Mouse (Mus musculus) c-Kit-positive CD71-negative TER-119-negative erythroid progenitor cells, embryonic 14.5 days (primary cell): ENCODE results near the gene Pawr.
"Not testable (repeated sequence)": the region's sequence is repeated elsewhere in the genome, so short reads cannot be mapped to it uniquely, and the experiment has no call there.

Source experiments
- DNase-seq: peaks from one replicate; pipeline ENCODE4 v3.0.0-alpha.2; 2013; ENCODE audit warnings: low read depth

Pawr gene

GRCm38 (mm10) chr10:108391370-108391902 lies 59.5 kb downstream of the Pawr start:
- no peak for DNase-seq

- no peak for DNase-seq
Observed at GRCm38 (mm10) chr10:108392151-108392550, 60.2 kb downstream of the Pawr start.

DNA sequence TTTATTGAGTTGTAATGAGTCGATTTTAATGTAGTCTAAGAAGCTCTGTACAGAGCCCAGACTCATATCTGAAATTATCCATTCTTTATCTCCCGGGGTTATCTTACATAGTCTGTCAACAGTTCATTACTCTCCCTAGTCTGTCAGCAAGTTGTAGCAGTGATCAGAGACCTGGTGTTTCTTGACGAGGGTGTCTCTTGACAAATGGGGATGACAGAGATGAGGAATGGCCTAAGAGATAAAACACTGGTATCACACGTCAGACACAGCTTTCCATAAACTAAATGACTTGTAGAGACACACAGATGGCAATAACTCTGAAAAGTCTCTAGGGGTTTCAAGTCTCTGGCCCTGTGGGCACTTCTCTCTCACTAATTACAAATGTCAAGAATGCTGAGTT lies 62.4 kb downstream of the Pawr start:
- no peak for DNase-seq

DNA sequence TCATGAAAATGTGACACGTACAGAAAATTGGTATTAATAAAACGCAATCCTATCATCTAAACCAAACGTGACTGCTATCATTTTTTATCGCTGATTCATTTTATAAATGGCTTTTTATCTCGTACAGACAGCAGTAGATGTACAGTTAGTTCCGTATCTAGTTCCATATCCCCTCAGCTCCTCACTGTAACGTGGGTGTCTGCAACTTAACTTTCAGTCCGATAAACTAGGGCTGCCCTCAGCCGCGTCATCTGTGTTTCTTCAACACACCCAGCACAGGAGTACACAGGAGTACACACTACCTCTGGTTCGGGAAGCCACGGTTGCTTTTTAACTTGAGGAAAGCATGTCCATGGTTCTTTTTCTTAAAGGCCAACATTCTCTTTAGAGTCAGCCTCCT lies 63.3 kb downstream of the Pawr start:
- no peak for DNase-seq

GRCm38 (mm10) chr10:108395647-108396046 lies 63.7 kb downstream of the Pawr start:
- no peak for DNase-seq

DNA sequence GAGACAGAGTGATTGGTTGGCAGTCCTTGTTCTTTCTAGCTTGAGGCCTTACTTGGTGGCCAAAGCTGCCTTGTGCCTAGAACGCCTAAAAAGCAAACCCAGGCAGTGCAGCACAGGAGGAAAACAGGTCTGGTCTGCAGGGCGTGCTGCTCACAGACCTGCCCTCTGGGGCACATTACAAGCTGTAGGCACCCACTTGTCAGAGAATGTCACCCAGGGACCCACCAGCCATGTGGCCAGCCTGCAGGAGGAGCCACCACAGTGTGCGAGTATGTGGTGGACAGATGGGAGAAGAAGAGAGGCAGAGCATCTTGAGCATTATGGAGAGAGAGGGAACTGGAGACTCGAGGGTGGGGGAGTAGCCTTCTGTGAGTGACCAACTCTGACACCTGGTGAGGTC lies 70.8 kb downstream of the Pawr start:
- no peak for DNase-seq

GRCm38 (mm10) chr10:108403366-108403865 lies 71.5 kb downstream of the Pawr start:
- DNase-seq = no peak

DNA sequence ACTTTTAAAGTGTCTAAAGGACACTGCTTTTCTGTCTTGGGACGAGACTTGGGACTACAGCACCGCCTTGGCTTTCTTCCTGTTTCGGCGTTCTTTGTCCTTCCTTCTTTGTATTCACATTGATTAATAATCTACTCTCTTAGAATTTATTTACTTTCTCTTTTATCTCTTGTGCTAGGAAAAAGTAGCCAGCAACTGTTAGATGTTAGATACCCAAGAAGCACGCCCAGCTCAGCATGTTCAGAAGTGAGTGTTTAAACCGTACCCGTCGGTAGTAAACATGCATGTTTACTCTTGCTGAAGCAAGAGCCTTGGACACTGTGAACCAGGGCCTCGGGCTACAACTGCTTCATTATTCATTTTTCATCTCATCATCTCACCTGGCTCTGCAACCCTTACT lies 72.2 kb downstream of the Pawr start:
- no peak for DNase-seq

DNA sequence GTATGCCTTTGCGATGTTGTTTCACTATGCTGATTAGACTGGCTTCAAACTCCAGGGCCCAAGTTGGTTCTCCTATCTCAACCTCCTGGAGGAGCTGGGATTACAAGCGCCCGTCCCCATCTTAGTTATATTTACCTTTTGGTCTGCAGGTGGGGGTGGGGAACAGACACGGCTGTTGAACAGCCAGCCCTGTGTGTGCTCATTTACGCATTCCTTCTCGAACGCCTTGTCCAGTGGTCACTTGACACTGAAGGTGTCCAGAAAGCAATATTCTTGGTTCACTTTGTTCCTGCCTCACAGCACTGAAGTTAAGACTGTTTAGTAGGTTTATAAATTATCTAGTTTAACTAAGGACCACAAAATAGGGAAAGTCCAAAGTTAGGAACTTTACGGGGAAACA lies 73.2 kb downstream of the Pawr start:
- no peak for DNase-seq

GRCm38 (mm10) chr10:108405931-108406330 lies 74.0 kb downstream of the Pawr start:
- no peak for DNase-seq

DNA sequence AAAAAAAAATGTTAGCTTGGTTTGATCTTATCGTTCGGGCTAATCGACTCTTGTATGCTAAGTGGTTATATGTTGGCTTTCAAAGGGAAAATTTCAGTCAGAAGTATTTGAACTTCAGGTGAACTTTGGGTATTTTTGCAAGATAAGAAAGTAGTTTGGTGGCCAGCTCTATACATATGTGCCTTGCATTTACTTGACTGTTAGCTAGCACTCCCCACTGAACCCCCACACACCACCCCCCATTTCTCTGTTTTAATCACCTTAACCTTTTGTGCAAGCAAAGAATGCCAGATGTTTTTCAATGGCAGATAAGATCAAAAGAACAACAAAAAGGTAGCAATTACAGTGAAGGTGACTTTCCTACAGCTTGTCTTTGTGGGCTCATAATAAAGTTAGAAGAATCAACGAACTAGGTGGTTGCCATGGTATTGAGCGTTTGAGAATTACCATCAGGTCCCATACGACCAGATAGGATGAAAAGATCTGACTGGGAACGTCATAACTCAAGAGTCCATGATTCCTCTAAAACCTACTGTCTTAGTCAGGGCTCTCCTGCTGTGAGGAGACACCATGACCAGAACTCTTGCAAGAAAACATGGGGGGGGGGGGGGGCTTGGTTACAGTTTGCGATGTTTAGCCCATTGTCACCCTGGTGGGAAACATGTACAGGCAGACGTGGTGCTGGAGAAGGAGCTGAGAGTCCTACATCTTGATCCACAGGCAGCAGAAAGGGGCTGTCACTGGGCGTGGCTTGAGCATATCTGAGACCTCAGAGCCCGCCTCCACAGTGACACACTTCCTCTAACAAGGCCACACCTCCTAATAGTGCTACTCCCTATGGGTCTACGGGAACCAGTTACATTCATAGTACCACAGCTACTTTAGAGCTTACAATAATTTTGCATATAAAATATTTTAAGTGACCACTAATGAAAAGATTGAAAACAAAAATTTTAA lies 75.2 kb downstream of the Pawr start:
- DNase-seq = no peak

- no peak for DNase-seq
Observed at GRCm38 (mm10) chr10:108408025-108408424, 76.1 kb downstream of the Pawr start.

- DNase-seq = no peak
Observed at GRCm38 (mm10) chr10:108408437-108408836, 76.5 kb downstream of the Pawr start.

- no peak for DNase-seq
Observed at GRCm38 (mm10) chr10:108408986-108409385, 77.1 kb downstream of the Pawr start.

DNA sequence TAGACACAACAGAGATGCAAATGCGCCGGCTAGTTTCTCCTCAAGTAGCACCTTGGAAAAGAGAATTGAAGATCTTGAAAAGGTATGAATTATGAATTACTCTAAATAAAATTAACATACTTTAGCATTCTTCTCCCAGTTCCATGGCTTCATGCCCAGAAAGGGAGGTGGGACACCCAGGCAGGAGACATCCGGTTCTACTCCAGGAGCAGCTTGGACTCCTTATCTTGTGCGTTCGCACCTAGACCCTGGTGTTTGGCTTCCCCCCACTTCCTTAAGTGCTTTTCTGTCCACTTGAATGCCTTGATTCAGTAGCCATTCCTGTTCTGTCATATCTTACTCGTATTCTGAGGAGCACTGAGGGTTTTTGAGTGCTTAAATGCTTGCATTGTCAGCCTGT lies 77.6 kb downstream of the Pawr start:
- no peak for DNase-seq

- no peak for DNase-seq
Observed at GRCm38 (mm10) chr10:108414936-108415635, 83.2 kb downstream of the Pawr start.

GRCm38 (mm10) chr10:108417448-108417847 lies 85.5 kb downstream of the Pawr start:
- DNase-seq = no peak

DNA sequence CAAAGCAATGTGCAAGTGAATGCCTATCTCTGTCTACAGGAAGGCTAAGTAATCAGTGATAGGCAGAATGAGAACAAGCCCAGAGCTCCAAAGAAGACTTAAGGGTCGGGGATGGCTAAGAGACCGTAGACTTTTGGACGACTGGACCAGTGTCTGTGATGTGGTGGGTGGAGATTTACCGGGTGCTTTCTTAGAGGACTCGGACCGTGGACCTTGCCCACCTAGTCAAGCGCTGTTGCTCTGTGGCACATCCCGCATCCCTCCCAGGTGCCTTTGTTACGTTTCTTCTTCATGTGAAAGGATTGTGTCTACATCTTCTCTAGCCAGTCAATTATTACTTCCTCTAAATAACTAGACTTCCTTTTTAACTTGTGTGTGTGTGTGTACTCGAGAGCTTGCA lies 98.6 kb downstream of the Pawr start:
- no peak for DNase-seq

DNA sequence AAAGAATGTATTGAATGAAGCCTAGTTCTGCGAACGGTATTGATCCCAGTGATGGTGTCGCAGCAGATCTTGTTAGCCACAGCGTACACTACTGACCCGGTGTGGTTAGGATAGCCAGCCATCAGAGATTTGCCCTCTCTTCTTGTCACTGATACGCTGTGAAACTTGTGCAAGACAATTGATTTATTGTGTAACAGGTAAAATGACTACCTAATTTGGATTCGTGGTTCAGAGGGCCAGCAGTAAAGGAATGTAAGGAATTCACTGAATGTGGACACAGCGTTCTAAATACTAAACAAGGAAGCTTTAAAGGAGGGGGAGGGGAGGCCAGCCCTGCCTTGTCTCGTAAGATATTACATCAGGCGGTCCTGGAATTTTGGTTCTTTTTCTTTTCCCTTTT lies 100.3 kb downstream of the Pawr start:
- no peak for DNase-seq

DNA sequence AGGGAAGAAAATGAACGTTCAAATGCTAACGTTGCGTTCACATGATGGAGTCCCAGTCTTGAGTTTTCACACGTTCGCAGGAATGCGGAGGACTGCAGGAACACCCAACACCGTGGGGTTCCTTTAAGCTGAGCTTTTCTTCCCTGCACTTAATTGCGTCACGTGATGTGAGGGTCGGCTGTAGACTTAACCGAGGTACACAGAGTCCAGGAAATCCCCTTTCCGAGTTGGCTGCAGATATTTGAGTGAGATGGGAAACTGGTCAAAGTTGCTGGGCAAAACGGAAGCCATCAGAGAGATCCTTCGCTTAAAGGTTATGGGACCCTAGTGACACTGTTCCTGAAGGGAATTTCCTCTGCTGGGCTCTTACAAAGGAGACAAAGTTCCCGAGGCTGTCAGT lies 102.1 kb downstream of the Pawr start:
- DNase-seq = no peak

GRCm38 (mm10) chr10:108435616-108436015 lies 103.7 kb downstream of the Pawr start:
- no peak for DNase-seq

GRCm38 (mm10) chr10:108436365-108436764 lies 104.4 kb downstream of the Pawr start:
- DNase-seq = no peak

- not testable (repeated sequence) for DNase-seq
Observed at GRCm38 (mm10) chr10:108440251-108440650, 108.3 kb downstream of the Pawr start.
